Mouse (Mus musculus): Measurements from ENCODE around the gene Gm21677. TPM values are rescaled to one million over a fixed set of nuclear protein-coding genes. Genes with fewer than 3 reads are reported as not detected.
"Not testable (repeated sequence)": the region's sequence is repeated elsewhere in the genome, so short reads cannot be mapped to it uniquely, and the experiment has no call there.

The Gm21677 gene
- total RNA-seq (2021), result not detected
- long read RNA-seq, result 0 reads

GRCm38 (mm10) chrY:3306349-3306748 is at the start of gene Gm21677:
Gene Gm21677, minus strand, starts transcription at chrY:3306449.
- not testable (repeated sequence) for DNase-seq (ENCODE audit: low spot score in 2 of 2)

- DNase-seq (ENCODE audit: low spot score in 2 of 2), result not testable (repeated sequence)
Measured at GRCm38 (mm10) chrY:3345229-3345628, 39.0 kb upstream of the Gm21677 start, which contains the start of gene Gm21693. Gene Gm21693, minus strand, starts transcription at chrY:3345329.

- DNase-seq (ENCODE audit: low spot score in 2 of 2), result not testable (repeated sequence)
Measured at GRCm38 (mm10) chrY:3340661-3341060, 34.4 kb upstream of the Gm21677 start.

Other genes with a start within 250 kb of the Gm21677 start
- not detected for gene Gm21693, start 38.9 kb upstream of the Gm21677 start, total RNA-seq (2021)
- gene Gm21704, start 103.7 kb upstream of the Gm21677 start, total RNA-seq (2021), result not detected
- not detected for gene Gm21708, start 103.7 kb upstream of the Gm21677 start, total RNA-seq (2021)

Data from layer of hippocampus, postnatal 10 days (tissue).